In the genomic region with DNA sequence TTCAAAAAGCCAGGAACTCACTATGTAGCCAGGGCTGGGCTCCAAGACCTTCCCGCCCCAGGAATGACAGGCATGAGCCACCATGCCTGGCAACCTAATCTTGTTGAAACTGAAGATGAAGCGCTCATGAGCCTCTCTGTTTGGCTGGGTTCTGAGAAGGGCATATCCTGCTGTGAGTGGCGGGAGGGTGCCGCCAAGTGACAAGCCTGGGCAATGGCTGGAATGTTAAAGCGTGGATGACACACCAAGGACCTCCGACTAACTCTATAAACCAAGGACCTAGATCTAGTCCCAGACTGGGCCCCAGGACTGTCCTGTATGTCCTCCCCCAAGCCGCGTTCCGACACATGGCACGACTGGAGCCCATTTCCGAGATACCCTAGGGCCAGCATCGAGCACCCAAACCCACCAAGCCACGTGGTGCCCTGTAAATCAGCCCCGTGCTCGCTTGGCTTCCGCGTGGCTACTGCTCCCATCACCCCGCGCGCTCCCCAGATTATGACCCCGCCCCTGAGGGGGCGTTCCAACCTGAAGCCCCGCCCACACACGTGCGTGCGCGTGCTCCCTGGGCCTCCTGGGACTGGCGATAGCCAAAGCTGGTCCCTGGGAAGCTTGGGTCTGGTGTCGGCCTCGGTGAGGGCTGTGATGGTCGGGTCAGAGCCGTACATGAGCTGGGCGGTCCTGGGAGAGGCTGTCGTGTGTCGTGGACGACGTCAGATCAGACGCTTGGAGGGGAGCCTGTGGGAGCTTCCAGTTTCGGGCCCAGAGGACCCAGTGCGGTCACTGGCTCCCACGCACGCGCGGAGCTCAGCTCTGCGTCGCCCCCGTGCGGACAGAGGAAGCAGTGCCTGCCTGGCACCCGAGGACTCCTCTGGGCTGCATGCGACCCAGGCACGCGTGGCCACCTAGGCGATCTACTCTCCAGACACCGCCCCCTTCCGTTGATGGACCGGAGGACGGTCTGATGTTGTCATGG, we compare ENCODE assay signal across 7 mouse cellular contexts. TPM values are rescaled to one million over a fixed set of nuclear protein-coding genes. Genes with fewer than 3 reads are reported as not detected.
DNase-seq lines count a peak whose midpoint lies in the region; ATAC-seq lines count a peak whose summit lies in the region.

No protein-coding gene starts in this region.

- H3K4me2 ChIP-seq in intestine, embryonic 16.5 days (ENCODE audit: low read depth, low read length) = peak overlapping the region; percentile 76
- H3K4me2 ChIP-seq in midbrain, embryonic 11.5 days = peak overlapping the region; percentile 54

- H3K9me3 ChIP-seq in intestine, embryonic 16.5 days (ENCODE audit: control insufficient read depth, low read length) = no peaks in the 10 kb centered on the region
- H3K9me3 ChIP-seq in midbrain, embryonic 11.5 days (ENCODE audit: control insufficient read depth, low read length) = no peaks in the 10 kb centered on the region

- H3K36me3 ChIP-seq in intestine, embryonic 16.5 days (ENCODE audit: control insufficient read depth, insufficient read depth, low read length) = no peaks in the 10 kb centered on the region
- no peaks in the 10 kb centered on the region for H3K36me3 ChIP-seq in midbrain, embryonic 11.5 days (ENCODE audit: control insufficient read depth, insufficient read depth, low read length)

- peak overlapping the region; percentile 96 for H3K27ac ChIP-seq in intestine, embryonic 16.5 days (ENCODE audit: low read length)
- peak overlapping the region; percentile 57 for H3K27ac ChIP-seq in midbrain, embryonic 11.5 days (ENCODE audit: low read depth, low read length)

- under 1% methylated on average over 57 of the region's 57 CpGs for WGBS in intestine, embryonic 16.5 days
- WGBS in midbrain, embryonic 11.5 days = under 1% methylated on average over 57 of the region's 57 CpGs

- intact Hi-C loops in left cerebral cortex, postnatal 36 days (cut with DNase I) = loop anchor here (2.0 to 5.0 kb wide), 3 partner anchors 56 to 243 kb away; no protein-coding TSS in a partner anchor

- peaks cover 6% of the 10 kb centered on the region for H3K4me1 ChIP-seq in intestine, embryonic 16.5 days (ENCODE audit: control insufficient read depth, insufficient read depth, low read length)
- no peaks in the 10 kb centered on the region; the same call in 1 of the 2 replicates for H3K4me1 ChIP-seq in midbrain, embryonic 11.5 days (ENCODE audit: control insufficient read depth, insufficient read depth, low read length)

- ATAC-seq in intestine, embryonic 16.5 days = peak; percentile 96
- peak; percentile 97 for ATAC-seq in midbrain, embryonic 11.5 days (ENCODE audit: low FRiP score)

- H3K4me3 ChIP-seq in intestine, embryonic 16.5 days (ENCODE audit: low read length) = peak overlapping the region; percentile 62
- H3K4me3 ChIP-seq in midbrain, embryonic 11.5 days (ENCODE audit: low read depth, low read length) = peak overlapping the region; percentile 43

- DNase-seq in adrenal gland, adult 8-10 months = peak; percentile 97
- peak; percentile 100 for DNase-seq in embryo, embryonic 9.5 days (ENCODE audit: extremely low spot score)
- DNase-seq in gastrocnemius, postnatal 4 days (ENCODE audit: low spot score in 2 of 2) = peak; percentile 91 to 92
- DNase-seq in left cerebral cortex, postnatal 36 days (ENCODE audit: low spot score in 2 of 2) = peak; percentile 96 to 97
- peak; percentile 100 for DNase-seq in midbrain, embryonic 11.5 days (ENCODE audit: low spot score, missing footprints)
- peak; percentile 94 for DNase-seq in skeletal muscle tissue, adult 2 months (ENCODE audit: low read depth, low spot score)

- peak overlapping the region; percentile 72 for H3K9ac ChIP-seq in intestine, embryonic 16.5 days (ENCODE audit: low read depth, low read length)
- H3K9ac ChIP-seq in midbrain, embryonic 11.5 days (ENCODE audit: low read length) = peak overlapping the region; percentile 40; the same call in 1 of the 2 replicates

- H3K27me3 ChIP-seq in intestine, embryonic 16.5 days (replicated peaks; ENCODE audit: control insufficient read depth, insufficient read depth, low read length) = no peaks in the 10 kb centered on the region
- no peaks in the 10 kb centered on the region for H3K27me3 ChIP-seq in midbrain, embryonic 11.5 days (ENCODE audit: control insufficient read depth, insufficient read depth, low read length)

RNA-seq across cellular contexts. Expression of gene Rps6ka1, which starts 22.9 kb away (rescaled TPM):
- total RNA-seq in adrenal gland, adult 8-10 months (2022) = 10 to 100 TPM; 16.4 to 25.7 (median 22.8) TPM
- total RNA-seq in gastrocnemius, postnatal 4 days (2021) = 1 to 10 TPM; 9.0 to 9.6 TPM
- polyA plus RNA-seq in intestine, embryonic 16.5 days (2015; fragmentation: Nextera tagmentation; extraction: Ambion mirVana) = 148 and 156 TPM in 2 replicates
- 10 to 100 TPM in 1 of 2 experiments, 1 to 10 TPM in 1; 9.9 to 13.6 TPM for total RNA-seq in left cerebral cortex, postnatal 36 days (2021)
- polyA plus RNA-seq in midbrain, embryonic 11.5 days (2014; fragmentation: Nextera tagmentation; extraction: Ambion mirVana) = 22.2 and 25.2 TPM in 2 replicates

RNA-seq across cellular contexts. Expression of gene Hmgn2, which starts 57.9 kb away (rescaled TPM):
- 100 to 1,000 TPM; 127 to 139 (median 136) TPM for total RNA-seq in adrenal gland, adult 8-10 months (2022)
- total RNA-seq in gastrocnemius, postnatal 4 days (2021) = 100 to 1,000 TPM; 473 to 485 TPM
- 1,469 and 1,670 TPM in 2 replicates for polyA plus RNA-seq in intestine, embryonic 16.5 days (2015; fragmentation: Nextera tagmentation; extraction: Ambion mirVana)
- 100 to 1,000 TPM in 1 of 2 experiments, 10 to 100 TPM in 1; 97.3 to 117 TPM for total RNA-seq in left cerebral cortex, postnatal 36 days (2021)
- polyA plus RNA-seq in midbrain, embryonic 11.5 days (2014; fragmentation: Nextera tagmentation; extraction: Ambion mirVana) = 4,130 and 4,246 TPM in 2 replicates

Comparison
In these comparisons a context has a peak if more than half of its experiments do, and no peak if none do; other contexts are left out.
1. Peak in every context shown above with its lines: DNase-seq, ATAC-seq, H3K4me3 ChIP-seq and H3K27ac ChIP-seq.